Mouse (Mus musculus) adrenal gland (tissue): ENCODE measurements at regions not wholly inside any gene's neighbourhood (a gene's known extent, or its start where the extent isn't known, plus 50 kb on each side); places are given as distances from the start of the nearest gene placed in this dataset.

ENCODE experiments used
- intact Hi-C: fragments of 180-260 bp; cut with DNase I; formaldehyde crosslinking; loops from one replicate; pipeline ENCODE4 v1.15.1; 2025

DNA sequence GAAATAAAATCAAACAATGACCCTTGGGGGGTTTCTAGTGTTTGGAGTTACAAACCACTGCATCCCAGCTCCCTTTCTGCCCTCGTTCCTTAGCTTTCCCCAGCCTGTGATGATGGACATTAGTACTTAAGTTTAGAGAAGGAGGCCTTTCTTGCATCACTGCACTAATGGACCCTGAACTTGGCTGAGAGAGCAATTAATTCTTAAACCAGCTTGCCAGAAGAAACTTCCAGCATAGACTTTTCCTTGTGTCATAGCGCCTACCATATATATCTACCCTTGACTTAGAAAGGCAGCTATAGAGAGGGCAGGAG, 303.9 kb upstream of the Sel1l start:
- intact Hi-C loops: no loop called here

- intact Hi-C loops: no loop called here
Measured at GRCm38 (mm10) chr12:92152043-92152921, 303.3 kb upstream of the Sel1l start.

DNA sequence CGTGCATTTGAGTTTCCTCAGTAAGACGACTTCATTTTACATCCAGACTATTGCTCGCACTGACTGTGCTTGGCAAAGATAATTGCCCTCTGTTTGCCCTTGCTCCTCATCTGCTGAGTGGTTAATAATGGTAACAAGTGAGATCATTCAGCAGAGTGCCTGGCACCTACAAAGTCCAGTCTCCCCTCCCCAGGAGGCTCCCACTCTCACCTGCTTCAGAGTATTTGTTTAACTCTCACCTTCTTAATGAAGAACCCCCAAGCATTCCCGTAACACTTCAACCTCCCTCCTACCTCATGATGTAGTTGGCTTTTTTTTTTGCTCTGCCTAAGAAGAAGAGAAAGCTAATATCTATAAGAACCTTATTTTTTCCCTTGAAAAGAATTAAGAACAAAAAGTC, 288.6 kb upstream of the Sel1l start:
- intact Hi-C loops: no loop called here

GRCm38 (mm10) chr12:92127648-92128047, 278.7 kb upstream of the Sel1l start:
- intact Hi-C loops: no loop called here

- intact Hi-C loops: no loop called here
Measured at GRCm38 (mm10) chr12:92120164-92120815, 271.3 kb upstream of the Sel1l start.

DNA sequence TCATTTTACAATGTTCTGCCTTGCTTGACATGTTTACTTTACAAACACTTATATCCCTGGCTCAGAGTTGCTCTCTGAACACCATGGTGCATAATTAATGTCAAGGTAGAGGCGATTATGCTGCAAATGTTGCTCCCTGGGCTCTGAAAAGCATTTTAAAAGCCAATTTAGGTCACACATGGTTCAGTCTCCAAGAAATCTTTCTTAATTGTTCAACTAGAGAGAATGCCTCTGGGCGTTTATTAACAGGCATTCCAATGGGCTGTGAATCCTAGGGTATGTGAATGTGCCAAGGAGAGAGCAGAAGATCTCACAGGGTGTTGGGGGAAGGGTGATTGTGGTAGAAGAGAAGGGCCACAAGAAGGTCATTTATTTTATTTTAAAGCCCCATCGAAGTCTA, 260.7 kb upstream of the Sel1l start:
- intact Hi-C loops: no loop called here

GRCm38 (mm10) chr12:92100080-92100479, 251.1 kb upstream of the Sel1l start:
- intact Hi-C loops: no loop called here

GRCm38 (mm10) chr12:92092794-92093365, 243.9 kb upstream of the Sel1l start:
- intact Hi-C loops: no loop called here

DNA sequence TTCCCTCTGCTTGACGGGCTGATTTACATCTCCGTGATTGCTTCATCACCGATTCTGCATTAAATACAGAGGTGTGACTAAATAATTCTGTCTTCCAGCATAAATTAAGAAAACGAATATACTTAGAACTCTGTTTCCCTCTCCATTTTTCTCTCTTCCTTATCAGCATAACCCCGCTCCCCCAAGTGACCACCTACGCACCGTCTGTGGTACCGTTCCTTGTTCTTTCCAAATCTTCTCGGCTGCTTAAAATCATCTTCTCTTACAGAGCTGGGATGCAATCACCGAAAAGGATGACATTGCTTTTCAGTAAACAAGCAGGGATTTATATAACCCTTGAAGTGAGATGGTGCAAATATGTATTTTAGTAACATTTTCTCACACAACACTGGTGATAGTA, 224.3 kb upstream of the Sel1l start:
- intact Hi-C loops: no loop called here

DNA sequence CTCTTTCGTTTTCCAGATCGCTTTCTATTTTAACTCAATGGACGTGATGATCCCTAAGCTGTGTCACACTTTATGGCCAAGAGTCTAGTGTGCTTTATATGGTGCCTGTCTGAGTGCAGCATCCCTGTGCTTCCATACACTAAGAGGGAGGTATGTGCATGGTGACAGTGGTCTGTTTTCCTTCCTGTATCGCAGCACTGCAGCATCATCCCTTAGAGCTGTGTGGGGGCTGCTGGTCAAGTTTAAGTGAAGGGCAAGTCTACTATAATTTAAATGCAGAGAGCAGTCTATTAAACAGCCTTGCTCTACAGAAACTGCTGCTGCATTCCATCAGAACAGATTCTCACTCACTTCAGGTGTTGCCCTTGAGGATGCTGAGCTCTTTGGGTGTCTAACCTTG, 213.8 kb upstream of the Sel1l start:
- intact Hi-C loops: no loop called here

- intact Hi-C loops: no loop called here
Measured at GRCm38 (mm10) chr12:92040481-92040880, 191.5 kb upstream of the Sel1l start.

DNA sequence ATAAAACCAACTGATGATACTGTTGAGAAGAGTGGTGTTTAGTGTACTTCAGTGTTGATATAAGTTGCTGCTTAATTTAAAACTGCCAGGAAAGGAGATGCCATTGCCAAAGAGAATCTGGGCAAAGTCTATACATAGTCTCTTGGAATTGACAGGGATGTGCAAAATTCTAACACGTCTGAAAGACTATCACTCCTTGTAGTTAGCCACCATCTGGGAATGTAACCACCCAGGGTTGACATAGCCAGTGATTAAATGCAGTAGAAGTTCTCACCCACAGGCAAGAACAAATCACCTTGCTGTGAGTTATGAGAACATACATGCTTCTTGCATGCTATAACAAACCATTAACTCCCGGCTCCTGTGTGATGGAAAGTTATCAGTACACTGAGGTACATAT, 180.2 kb upstream of the Sel1l start:
- intact Hi-C loops: no loop called here

GRCm38 (mm10) chr12:92028354-92028753, 179.4 kb upstream of the Sel1l start:
- intact Hi-C loops: no loop called here

DNA sequence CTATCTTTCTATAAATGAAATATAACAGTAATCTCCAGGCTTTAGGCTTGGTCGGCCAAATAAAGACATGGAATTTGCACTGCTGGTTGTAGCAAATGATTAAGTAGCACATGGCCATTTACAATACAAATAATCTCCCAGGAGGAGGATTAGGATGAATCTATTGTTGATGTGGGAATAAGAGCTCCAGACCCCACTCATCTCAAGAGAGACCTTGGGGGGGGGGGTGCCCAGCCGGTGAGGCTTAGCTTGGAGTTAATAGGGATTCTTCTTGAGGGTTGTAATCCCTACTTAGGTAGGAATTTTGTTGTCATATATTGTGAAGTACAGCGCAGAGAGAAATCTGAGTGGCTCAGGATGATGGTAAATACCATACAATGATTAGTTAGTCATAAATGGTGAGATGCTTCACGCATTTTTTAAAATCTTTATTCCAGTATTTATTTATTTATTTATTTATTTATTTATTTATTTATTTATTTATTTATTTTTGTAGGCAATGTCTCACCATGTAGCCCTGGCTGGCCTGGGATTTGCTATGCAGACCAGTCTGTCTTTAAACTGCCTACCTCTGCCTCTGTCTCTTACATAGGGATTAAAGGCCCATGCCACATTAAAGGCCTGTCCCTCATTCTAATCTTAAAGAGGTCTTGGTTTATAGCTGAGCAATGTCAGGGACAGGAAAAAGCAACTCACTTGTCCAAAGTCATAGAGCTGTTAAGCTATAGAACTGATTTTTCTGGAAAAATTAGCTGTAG, 175.7 kb upstream of the Sel1l start:
- intact Hi-C loops: no loop called here

DNA sequence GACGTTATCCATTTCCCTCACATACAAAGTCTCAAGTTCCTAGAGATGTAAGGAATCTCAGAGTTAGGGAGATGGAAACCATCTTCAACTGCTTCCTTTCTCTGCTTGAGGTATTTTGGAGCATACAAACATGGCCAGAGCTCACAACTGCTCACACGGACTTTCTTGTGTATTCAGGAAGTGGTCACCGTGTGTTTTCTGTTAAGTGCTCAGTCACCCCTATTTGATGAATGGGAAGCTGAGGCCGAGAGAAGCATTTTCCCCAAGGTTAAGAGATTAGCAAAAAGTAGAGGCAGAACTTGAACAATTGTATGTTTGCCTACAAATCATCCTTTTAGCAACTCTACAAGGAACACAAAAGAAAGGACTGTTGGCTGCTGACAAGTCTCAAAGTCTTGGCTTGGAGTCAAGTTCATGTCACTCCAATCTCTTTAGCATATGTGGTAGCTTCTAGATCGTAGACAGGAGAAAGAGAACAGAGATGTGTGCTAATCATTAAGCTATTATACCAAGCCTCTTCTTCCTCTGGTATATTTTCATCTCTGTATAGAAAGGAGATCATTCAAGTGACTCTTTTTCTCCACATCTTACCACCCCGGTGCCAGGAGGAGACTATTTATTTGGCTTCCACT, 170.8 kb upstream of the Sel1l start:
- intact Hi-C loops: loop anchor here (10.0 kb wide), 1 partner anchor 285 kb away; no protein-coding TSS in a partner anchor

DNA sequence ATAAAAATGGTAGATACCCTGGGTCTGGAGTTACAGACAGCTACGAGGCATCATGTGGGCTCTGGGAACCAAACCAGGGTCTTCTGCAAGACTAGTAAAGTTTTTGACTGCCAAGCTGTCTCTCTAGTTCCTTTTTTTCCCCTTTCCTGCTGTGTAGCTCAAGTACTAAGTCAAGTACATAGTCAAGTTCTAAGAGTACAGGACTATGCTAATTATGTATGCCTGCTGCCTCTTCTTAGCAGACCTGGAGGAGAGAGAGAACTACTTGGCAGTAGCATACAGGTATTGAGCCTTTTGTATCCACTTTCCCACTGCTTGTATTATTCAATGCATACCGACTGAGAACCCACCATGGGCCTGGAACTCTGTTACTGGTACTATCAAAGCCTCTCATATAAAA, 166.4 kb upstream of the Sel1l start:
- intact Hi-C loops: loop anchor here (10.0 kb wide), 1 partner anchor 289 kb away; no protein-coding TSS in a partner anchor

DNA sequence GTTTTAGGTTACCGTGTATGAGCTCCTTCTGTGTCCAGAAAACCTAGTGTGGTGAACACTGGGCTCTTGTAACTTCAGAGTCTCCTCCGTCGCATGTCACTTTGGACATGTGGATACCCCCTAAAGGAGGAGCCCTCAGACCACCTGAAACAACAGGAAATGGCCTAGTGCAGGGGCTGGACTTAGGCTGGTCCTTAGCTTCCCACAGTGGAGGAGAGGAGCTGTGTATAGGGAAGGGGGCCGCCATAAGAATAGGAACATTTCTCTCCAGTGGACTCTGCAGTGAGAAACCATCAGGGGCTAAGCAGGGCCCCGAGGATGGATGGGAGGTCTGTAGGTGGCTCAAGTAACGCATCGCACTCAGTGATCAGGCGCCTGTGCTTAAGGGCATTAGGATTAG, 165.0 kb upstream of the Sel1l start:
- intact Hi-C loops: loop anchor here (10.0 kb wide), 1 partner anchor 291 kb away; no protein-coding TSS in a partner anchor

GRCm38 (mm10) chr12:92013244-92013643, 164.3 kb upstream of the Sel1l start:
- intact Hi-C loops: loop anchor here (10.0 kb wide), 1 partner anchor 292 kb away; no protein-coding TSS in a partner anchor

DNA sequence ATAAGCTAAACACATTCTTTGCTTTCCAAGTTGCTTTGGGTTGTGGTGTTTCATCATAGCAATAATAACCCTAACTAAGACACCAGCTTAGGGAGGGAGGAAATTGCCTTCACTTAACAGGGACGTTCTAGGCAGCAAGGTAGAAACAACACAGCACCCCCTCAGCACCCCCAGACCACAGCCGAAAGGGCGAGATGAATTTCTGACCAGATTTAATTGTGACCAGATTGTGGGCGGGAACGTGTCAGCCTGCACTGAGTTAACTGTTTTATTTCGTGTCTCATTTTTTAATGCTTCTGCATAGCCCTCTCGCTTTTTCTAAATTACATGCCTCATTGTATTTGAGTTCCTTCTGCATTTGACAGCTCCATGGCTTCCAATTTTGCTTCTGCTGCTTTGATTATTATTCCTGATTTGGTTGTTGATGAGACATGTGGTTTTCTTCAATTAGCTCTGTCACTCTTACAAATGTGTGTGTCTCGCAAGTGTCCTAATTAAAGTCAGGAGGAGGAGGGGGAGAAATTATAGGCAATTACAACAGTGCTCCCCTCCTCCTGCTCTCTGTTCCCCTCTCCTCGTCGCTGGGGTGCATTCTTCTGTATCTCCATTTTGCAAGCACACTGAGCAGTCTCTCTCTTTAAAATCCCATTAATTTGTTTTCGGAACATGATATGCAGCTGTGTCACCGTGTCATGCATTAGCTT, 155.6 kb upstream of the Sel1l start:
- intact Hi-C loops: loop anchor here (10.0 kb wide), 1 partner anchor 130 kb away; no protein-coding TSS in a partner anchor

DNA sequence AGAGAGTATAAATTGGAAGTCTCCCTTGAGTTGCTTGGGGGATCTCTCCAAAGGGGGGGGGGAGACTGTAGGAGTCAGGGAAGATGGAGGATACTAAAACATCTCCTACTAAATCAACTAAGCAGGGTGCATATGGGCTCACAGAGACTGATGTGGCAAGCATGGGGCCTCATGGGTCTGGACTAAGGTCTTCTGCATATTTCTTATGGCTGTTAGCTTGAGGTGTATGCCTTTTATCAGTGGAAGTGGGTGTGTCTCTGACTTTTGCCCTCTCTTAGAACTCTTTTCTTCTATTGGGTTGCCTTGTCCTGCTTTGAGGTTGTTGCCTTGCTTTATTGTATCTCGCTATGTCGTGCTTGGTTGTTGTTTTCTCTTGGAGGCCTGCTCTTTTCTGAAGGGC, 150.1 kb upstream of the Sel1l start:
- intact Hi-C loops: no loop called here
